Mouse (Mus musculus) kidney, adult 2 months (tissue): ENCODE data around the gene Nmnat2. TPM values are rescaled to one million over a fixed set of nuclear protein-coding genes. Genes with fewer than 3 reads are reported as not detected.

Source experiments
- DNase-seq: peaks from one replicate; pipeline ENCODE4 v3.0.0; 2021
- H3K27ac ChIP-seq: fragments of 200-500 bp; 2 replicates; pipeline ENCODE4 v1.5.1; 2012; ENCODE audit warnings: low read depth, low read length, control low read depth, inconsistent platforms; ENCODE audit not compliant: insufficient read depth
- H3K27me3 ChIP-seq: fragments of 200-500 bp; replicated peaks from 2 replicates; pipeline ENCODE4 v1.6.1; 2012; ENCODE audit warnings: mild to moderate bottlenecking, moderate library complexity, low read length, inconsistent platforms; ENCODE audit not compliant: control insufficient read depth, insufficient read depth
- H3K36me3 ChIP-seq: fragments of 200-500 bp; 2 replicates; pipeline ENCODE4 v1.6.1; 2012; ENCODE audit warnings: mild to moderate bottlenecking, moderate library complexity, low read length, inconsistent platforms; ENCODE audit not compliant: control insufficient read depth, insufficient read depth
- H3K4me1 ChIP-seq: fragments of 200-500 bp; 2 replicates; pipeline ENCODE4 v1.6.1; 2011; ENCODE audit warnings: low read length; ENCODE audit not compliant: control insufficient read depth, insufficient read depth
- H3K4me3 ChIP-seq: fragments of 200-500 bp; 2 replicates; pipeline ENCODE4 v1.5.1; 2011; ENCODE audit warnings: mild to moderate bottlenecking, low read depth, low read length, control low read depth; ENCODE audit not compliant: insufficient read depth
- CTCF ChIP-seq: fragments of 200-500 bp; conservative IDR thresholded peaks from 2 replicates; pipeline ENCODE4 v1.5.1; 2011; ENCODE audit warnings: low read depth, mild to moderate bottlenecking, control low read depth, low read length, moderate library complexity, mixed read lengths; ENCODE audit not compliant: insufficient read depth, insufficient read length
- POLR2A ChIP-seq: fragments of 200-500 bp; IDR thresholded peaks from one replicate; pipeline ENCODE4 v1.6.1; 2011; ENCODE audit warnings: low read depth, low read length, control low read depth
- WGBS: fragments of 180-500 bp; shearing (Covaris S2); methylation state at CpG from one replicate; pipeline ENCODE4 v1.1.7; 2018; 5-methylcytosine and 5-hydroxymethylcytosine counted together
- polyA plus RNA-seq: library from polyadenylated mRNA; depleted of rRNA; stranded (reverse); fragments of >200 nt; gene quantifications from 2 replicates; pipeline ENCODE4 v1.2.3, GENCODE M21; 2012

The Nmnat2 gene
- polyA plus RNA-seq, 1 experiment = 0.41 TPM

- 83% methylated on average over 3 of the region's 3 CpGs for WGBS
- H3K4me1 ChIP-seq = no peaks in the 10 kb centered on the region
Observed at GRCm38 (mm10) chr1:153019623-153020022, 64.8 kb downstream of the Nmnat2 start.

GRCm38 (mm10) chr1:153021034-153021638 lies 66.3 kb downstream of the Nmnat2 start:
- Histone ChIP-seq H3K27me3 (no peaks in the 10 kb centered on the region), H3K27ac (no peak overlapping the region), H3K36me3 (no peaks in the 10 kb centered on the region), H3K4me3 (no peak overlapping the region), H3K4me1 (no peaks in the 10 kb centered on the region)
- TF ChIP-seq POLR2A (no peak), CTCF (no peak)
- 72% methylated on average over 7 of the region's 7 CpGs for WGBS
- DNase-seq = no peak

More at GRCm38 (mm10) chr1:153019623-153020022, 64.8 kb downstream of the Nmnat2 start:
- TF ChIP-seq POLR2A (no peak), CTCF (no peak)
- H3K4me3 ChIP-seq = no peak overlapping the region
- H3K27ac ChIP-seq = no peak overlapping the region
- H3K27me3 ChIP-seq = no peaks in the 10 kb centered on the region
- no peak for DNase-seq
- H3K36me3 ChIP-seq = no peaks in the 10 kb centered on the region

GRCm38 (mm10) chr1:153023018-153023417 lies 68.2 kb downstream of the Nmnat2 start:
- no peaks in the 10 kb centered on the region for H3K27me3 ChIP-seq
- no peak overlapping the region for H3K4me3 ChIP-seq
- H3K36me3 ChIP-seq = no peaks in the 10 kb centered on the region
- no peaks in the 10 kb centered on the region for H3K4me1 ChIP-seq
- no peak overlapping the region for H3K27ac ChIP-seq
- TF ChIP-seq POLR2A = no peak
- TF ChIP-seq CTCF = no peak
- no peak for DNase-seq
- WGBS = 80% methylated on average over 4 of the region's 4 CpGs

- 90% methylated on average over 2 of the region's 2 CpGs for WGBS
- DNase-seq = no peak
- H3K27me3 ChIP-seq = no peaks in the 10 kb centered on the region
- H3K4me1 ChIP-seq = no peaks in the 10 kb centered on the region
- no peaks in the 10 kb centered on the region for H3K36me3 ChIP-seq
- TF ChIP-seq POLR2A (no peak), CTCF (no peak)
- H3K27ac ChIP-seq = no peak overlapping the region
- H3K4me3 ChIP-seq = no peak overlapping the region
Observed at GRCm38 (mm10) chr1:153023875-153024274, 69.1 kb downstream of the Nmnat2 start.

GRCm38 (mm10) chr1:153024453-153024852 lies 69.7 kb downstream of the Nmnat2 start:
- 91% methylated on average over 2 of the region's 2 CpGs for WGBS
- Histone ChIP-seq H3K27me3 (no peaks in the 10 kb centered on the region), H3K4me3 (no peak overlapping the region), H3K36me3 (no peaks in the 10 kb centered on the region), H3K27ac (no peak overlapping the region), H3K4me1 (no peaks in the 10 kb centered on the region)
- TF ChIP-seq POLR2A (no peak), CTCF (no peak)
- DNase-seq = no peak

- H3K27me3 ChIP-seq = no peaks in the 10 kb centered on the region
- no peak overlapping the region for H3K4me3 ChIP-seq
- WGBS = 57% methylated on average over 6 of the region's 6 CpGs
- TF ChIP-seq CTCF (no peak), POLR2A (no peak)
- no peak overlapping the region for H3K27ac ChIP-seq
- no peaks in the 10 kb centered on the region for H3K4me1 ChIP-seq
- DNase-seq = no peak
- H3K36me3 ChIP-seq = no peaks in the 10 kb centered on the region
Observed at GRCm38 (mm10) chr1:153031345-153031744, 76.6 kb downstream of the Nmnat2 start.

- no peak for DNase-seq
- Histone ChIP-seq H3K27ac (no peak overlapping the region), H3K4me1 (no peaks in the 10 kb centered on the region), H3K4me3 (no peak overlapping the region), H3K36me3 (no peaks in the 10 kb centered on the region), H3K27me3 (no peaks in the 10 kb centered on the region)
- WGBS = 72% methylated on average over 12 of the region's 12 CpGs
- TF ChIP-seq CTCF = no peak
- TF ChIP-seq POLR2A = no peak
Observed at GRCm38 (mm10) chr1:153031954-153032353, 77.2 kb downstream of the Nmnat2 start.
